Mouse (Mus musculus): ENCODE results near the gene BC067074. TPM values are rescaled to one million over a fixed set of nuclear protein-coding genes. Genes with fewer than 3 reads are reported as not detected.

BC067074 gene
- total RNA-seq (2023) = not detected

DNA sequence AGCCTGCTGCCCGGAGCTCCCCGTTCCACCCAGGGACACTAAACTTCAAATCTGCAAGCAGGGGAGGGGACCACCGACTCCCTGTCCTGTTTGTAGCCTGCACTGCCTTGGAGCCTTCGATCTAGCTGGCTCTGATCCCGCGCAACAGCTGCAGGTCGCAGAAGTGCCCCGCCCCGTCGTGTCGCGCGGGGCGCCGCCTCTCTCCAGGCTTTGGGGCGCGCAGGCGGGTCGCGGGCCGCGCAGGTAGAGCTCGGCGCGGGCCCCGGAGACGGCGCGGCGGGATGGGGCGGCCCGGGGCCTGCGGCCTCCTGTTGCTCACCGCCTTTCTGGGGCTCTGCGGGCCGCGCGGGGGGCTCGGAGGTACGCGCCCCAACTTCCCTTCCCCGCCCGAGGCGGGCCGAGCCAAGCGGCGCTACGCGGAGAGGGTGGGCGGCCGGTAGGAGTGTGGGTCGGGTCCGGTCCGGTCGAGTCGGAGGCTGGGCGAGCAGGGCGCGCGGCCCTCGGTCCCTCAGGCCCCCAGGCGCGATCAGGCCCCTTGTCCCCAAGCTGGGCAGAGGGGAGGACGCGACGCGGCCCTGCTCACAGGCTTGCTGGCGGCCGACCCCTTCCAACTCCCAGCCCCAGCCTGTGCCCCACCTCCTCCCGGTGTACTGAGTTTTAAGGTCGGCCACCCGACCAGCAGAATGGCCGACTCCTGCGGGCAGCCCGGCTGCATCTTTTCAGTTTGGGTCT, at the start of gene BC067074:
TSS of gene BC067074 (plus strand) at position 185 of the 732 bp plus-strand sequence.

Other genes starting within 250 kb of the BC067074 start
- not detected for gene Gpx8, start 246.7 kb upstream of the BC067074 start, total RNA-seq (2023)
- 59.1 TPM for gene Gzma, start 192.2 kb upstream of the BC067074 start, total RNA-seq (2023)
- 0.27 TPM for gene Esm1, start 83.5 kb upstream of the BC067074 start, total RNA-seq (2023)
- gene Gzmk, start 67.3 kb upstream of the BC067074 start, total RNA-seq (2023) = 0.68 TPM

Measured in CD4-positive naive resting alpha-beta T cell, adult 57 days (primary cell).